Mouse (Mus musculus) ES-E14 (cell line): ENCODE data around the gene Tex14. TPM values are rescaled to one million over a fixed set of nuclear protein-coding genes. Genes with fewer than 3 reads are reported as not detected.

Source experiments
- DNase-seq: peaks from one replicate; pipeline ENCODE4 v3.0.0-alpha.2; 2013; ENCODE audit warnings: low read depth, low spot score
- H3K27ac ChIP-seq: 2 replicates; pipeline ENCODE4 v1.5.1; 2012; ENCODE audit warnings: low read depth, mild to moderate bottlenecking, low read length, moderate library complexity, mixed read lengths; ENCODE audit not compliant: poor library complexity, insufficient read depth, severe bottlenecking
- H3K36me3 ChIP-seq: 2 replicates; pipeline ENCODE4 v1.6.1; 2012; ENCODE audit warnings: mild to moderate bottlenecking, low read length, moderate library complexity, mixed read lengths; ENCODE audit not compliant: control insufficient read depth, poor library complexity, insufficient read depth, severe bottlenecking
- H3K4me1 ChIP-seq, 2 experiments: fragments of 150-350 bp in 1 of 2; sonication (generic) in 1 of 2; 2 replicates each; pipeline ENCODE4 v1.6.1; 2012; ENCODE audit warnings: low read length in 2 of 2, mild to moderate bottlenecking in 1 of 2, mixed read lengths in 1 of 2; ENCODE audit not compliant: control insufficient read depth in 2 of 2, insufficient read depth in 2 of 2, poor library complexity in 1 of 2
- H3K4me3 ChIP-seq, 2 experiments: fragments of 150-350 bp in 1 of 2; sonication (generic) in 1 of 2; 2 replicates each; pipeline ENCODE4 v1.5.1; 2012; ENCODE audit warnings: low read length in 2 of 2, low read depth in 1 of 2, mild to moderate bottlenecking in 1 of 2, mixed read lengths in 1 of 2; ENCODE audit not compliant: insufficient read depth in 1 of 2, poor library complexity in 1 of 2, severe bottlenecking in 1 of 2
- H3K9ac ChIP-seq: 2 replicates; pipeline ENCODE4 v1.6.1; 2012; ENCODE audit warnings: low read depth, mild to moderate bottlenecking, low read length, mixed read lengths; ENCODE audit not compliant: poor library complexity, insufficient read depth, severe bottlenecking
- H3K9me3 ChIP-seq: fragments of 150-350 bp; sonication (generic); 2 replicates; pipeline ENCODE4 v1.6.1; 2012; ENCODE audit warnings: low read depth, mild to moderate bottlenecking, low read length; ENCODE audit not compliant: control insufficient read depth, insufficient read depth
- CHD2 ChIP-seq: IDR thresholded peaks from 2 replicates; pipeline ENCODE4 v1.6.1; 2014; ENCODE audit warnings: mild to moderate bottlenecking, low read depth, low read length, inconsistent platforms
- HCFC1 ChIP-seq: IDR thresholded peaks from 2 replicates; pipeline ENCODE4 v1.6.1; 2012; ENCODE audit warnings: low read length, inconsistent platforms, borderline replicate concordance; ENCODE audit not compliant: insufficient read depth
- MAFK ChIP-seq: IDR thresholded peaks from 2 replicates; pipeline ENCODE4 v1.6.1; 2014; ENCODE audit warnings: mild to moderate bottlenecking, low read depth, low read length, inconsistent platforms; ENCODE audit not compliant: insufficient read depth
- ZC3H11A ChIP-seq: IDR thresholded peaks from 2 replicates; pipeline ENCODE4 v1.6.1; 2012; ENCODE audit warnings: low read depth, mild to moderate bottlenecking, inconsistent platforms, low read length, borderline replicate concordance
- ZNF384 ChIP-seq: IDR thresholded peaks from 2 replicates; pipeline ENCODE4 v1.6.1; 2012; ENCODE audit warnings: low read depth, low read length, inconsistent platforms
- in situ Hi-C, 2 experiments: fragments of 600-800 bp; cut with MboI; formaldehyde crosslinking; loops; one replicate each; pipeline ENCODE4 v1.15.1; 2025; ENCODE audit warnings: low sequenced_read_pairs in 2 of 2, inconsistent platforms in 1 of 2; ENCODE audit not compliant: unreplicated experiment in 2 of 2
- total RNA-seq: library from RNA; depleted of rRNA; stranded (reverse); fragments of 300-350 nt; gene quantifications from 2 replicates; pipeline ENCODE4 v1.2.3, GENCODE M21; 2012

Tex14 gene
- total RNA-seq, 1 experiment = 11.4 TPM

DNA sequence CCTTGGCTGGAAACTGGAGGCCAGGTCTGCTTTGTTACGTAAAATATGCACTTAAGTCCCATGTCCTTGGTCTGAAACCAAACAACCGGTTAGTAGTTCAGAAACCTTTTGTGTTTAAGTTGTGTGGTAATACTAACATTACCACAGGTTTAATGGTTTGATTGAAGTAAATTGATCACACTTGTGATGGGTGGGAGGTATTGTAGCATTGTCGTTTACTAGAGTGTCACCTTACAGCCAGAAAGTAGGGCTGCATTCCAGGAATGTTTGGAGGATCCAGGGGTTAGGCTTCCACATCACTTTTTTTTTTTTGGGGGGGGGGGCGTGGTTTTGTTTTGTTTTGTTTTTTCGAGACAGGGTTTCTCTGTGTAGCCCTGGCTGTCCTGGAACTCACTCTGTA is 11.3 kb downstream of the Tex14 start:
- Histone ChIP-seq H3K4me1 (0 out of 4 replicates have a peak, but pooled peaks cover 0 to 2% of the 10 kb centered on the region in 2 experiments), H3K36me3 (no peaks in the 10 kb centered on the region), H3K27ac (no peak overlapping the region), H3K9ac (no peak overlapping the region), H3K9me3 (no peaks in the 10 kb centered on the region), H3K4me3 (no peak overlapping the region)
- peak; percentile 56 for DNase-seq
- no peak for TF ChIP-seq MAFK
- TF ChIP-seq ZC3H11A = no peak
- no peak for TF ChIP-seq HCFC1
- TF ChIP-seq CHD2 = no peak; the same call in 1 of the 2 replicates
- TF ChIP-seq ZNF384 = peak; percentile 92
- in situ Hi-C loops = no loop called here

DNA sequence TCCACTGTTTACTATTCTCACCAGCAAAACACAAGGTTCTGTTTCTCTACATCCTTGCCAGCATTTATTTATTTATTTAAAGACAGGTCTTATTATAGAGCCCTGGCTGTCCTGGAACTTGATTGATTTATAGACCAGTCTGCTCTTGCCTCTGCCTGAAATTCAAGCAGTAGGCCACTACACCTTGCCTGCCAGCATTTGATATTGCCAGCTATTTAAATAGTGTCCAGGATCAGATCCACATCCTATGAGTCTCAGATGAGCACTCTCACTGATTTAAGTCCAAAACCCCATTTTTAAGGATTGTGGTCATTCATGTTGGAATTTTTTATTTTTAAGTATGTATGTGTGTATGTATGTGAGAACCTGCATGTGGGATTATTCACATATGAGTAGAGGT is 16.0 kb downstream of the Tex14 start:
- Histone ChIP-seq H3K4me1 (no peaks in the 10 kb centered on the region; a peak in 2 of 4 replicates), H3K4me3 (no peak overlapping the region), H3K9ac (no peak overlapping the region), H3K9me3 (no peaks in the 10 kb centered on the region), H3K36me3 (no peaks in the 10 kb centered on the region), H3K27ac (no peak overlapping the region)
- TF ChIP-seq CHD2 = no peak
- TF ChIP-seq HCFC1 = no peak
- TF ChIP-seq MAFK = no peak
- no peak for TF ChIP-seq ZNF384
- TF ChIP-seq ZC3H11A = no peak
- in situ Hi-C loops = no loop called here
- DNase-seq = no peak

- peak overlapping the region in 1 of 2 experiments; percentile 2; a peak in 1 of 4 replicates for H3K4me3 ChIP-seq
- no peak for TF ChIP-seq MAFK
- TF ChIP-seq HCFC1 = no peak
- TF ChIP-seq ZC3H11A = no peak
- no peak for TF ChIP-seq CHD2
- TF ChIP-seq ZNF384 = no peak
- no peak for DNase-seq
- no peaks in the 10 kb centered on the region for H3K36me3 ChIP-seq
- H3K9ac ChIP-seq = no peak overlapping the region
- no peak overlapping the region; the same call in 1 of the 2 replicates for H3K27ac ChIP-seq
- in situ Hi-C loops = no loop called here
- no peaks in the 10 kb centered on the region; a peak in 2 of 4 replicates for H3K4me1 ChIP-seq
- H3K9me3 ChIP-seq = no peaks in the 10 kb centered on the region
Measured at GRCm38 (mm10) chr11:87421760-87422201, 16.9 kb downstream of the Tex14 start.

DNA sequence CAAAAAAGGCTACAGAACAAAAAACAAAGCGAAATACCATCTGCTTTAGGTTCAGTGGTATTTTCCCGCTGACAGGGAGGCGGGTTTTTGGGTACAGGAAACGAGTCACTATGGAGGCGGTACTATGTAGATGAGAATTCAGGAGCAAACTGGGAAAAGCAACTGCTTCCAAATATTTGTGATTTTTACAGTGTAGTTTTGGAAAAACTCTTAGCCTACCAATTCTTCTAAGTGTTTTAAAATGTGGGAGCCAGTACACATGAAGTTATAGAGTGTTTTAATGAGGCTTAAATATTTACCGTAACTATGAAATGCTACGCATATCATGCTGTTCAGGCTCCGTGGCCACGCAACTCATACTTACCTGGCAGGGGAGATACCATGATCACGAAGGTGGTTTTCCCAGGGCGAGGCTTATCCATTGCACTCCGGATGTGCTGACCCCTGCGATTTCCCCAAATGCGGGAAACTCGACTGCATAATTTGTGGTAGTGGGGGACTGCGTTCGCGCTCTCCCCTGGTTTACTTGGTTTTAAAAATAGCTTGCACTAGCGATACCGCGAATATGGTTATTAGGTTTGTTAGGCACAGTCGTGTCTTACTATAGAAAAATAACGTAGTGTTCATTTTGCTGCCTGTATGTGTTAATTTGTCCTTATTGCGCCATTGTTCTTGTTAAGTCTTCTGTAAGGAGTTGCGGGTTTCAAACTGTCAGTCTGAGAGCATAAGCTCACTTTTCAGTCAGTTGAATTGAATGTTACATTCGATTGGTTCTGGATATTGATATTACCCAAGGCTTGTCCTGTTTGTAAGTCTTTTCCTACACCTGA is 17.9 kb downstream of the Tex14 start:
- peak; percentile 8; the same call in 1 of the 2 replicates for TF ChIP-seq MAFK
- TF ChIP-seq HCFC1 = peak; percentile 87
- no peak; the same call in 1 of the 2 replicates for TF ChIP-seq ZNF384
- Histone ChIP-seq H3K9me3 (no peaks in the 10 kb centered on the region), H3K4me1 (no peaks in the 10 kb centered on the region; a peak in 2 of 4 replicates), H3K27ac (peak overlapping the region; percentile 37; the same call in 1 of the 2 replicates), H3K4me3 (peak overlapping the region in 1 of 2 experiments; percentile 2; a peak in 1 of 4 replicates), H3K9ac (no peak overlapping the region; the same call in 1 of the 2 replicates), H3K36me3 (no peaks in the 10 kb centered on the region)
- in situ Hi-C loops = no loop called here
- DNase-seq = peak; percentile 82
